In genomic region chr6:83247153-83247552, GRCm38 (mm10) we compare ENCODE assay signal across 22 mouse cellular contexts. TPM values are rescaled to one million over a fixed set of nuclear protein-coding genes. Genes with fewer than 3 reads are reported as not detected.
"Had no signal": no experiment of that assay in that cellular context is flagged by ENCODE, and none has a peak within 500 bp of the region (broad histone marks: within the 10 kb centered on the region; RNA-seq: fewer than 3 reads in every experiment).

No protein-coding gene starts in this region.

- H3K4me1 ChIP-seq: neural tube, embryonic 13.5 days; neural tube, embryonic 15.5 days; stomach, embryonic 15.5 days had no signal

- H3K27me3 ChIP-seq: neural tube, embryonic 13.5 days; neural tube, embryonic 15.5 days; stomach, embryonic 15.5 days had no signal

- H3K9ac ChIP-seq: lung, embryonic 14.5 days; midbrain, embryonic 12.5 days; neural tube, embryonic 13.5 days; neural tube, embryonic 15.5 days; stomach, embryonic 15.5 days had no signal

- ATAC-seq: midbrain, embryonic 16.5 days had no signal

- H3K4me3 ChIP-seq: midbrain, embryonic 10.5 days; midbrain, embryonic 12.5 days; myocyte; neural tube, embryonic 13.5 days; neural tube, embryonic 15.5 days; stomach, embryonic 15.5 days had no signal

- DNase-seq: lung, embryonic 14.5 days; lung, postnatal 10 days; lung, postnatal 4 days; midbrain, embryonic 14.5 days; retina, postnatal 1 day; right cerebral cortex, adult 18-20 months; right cerebral cortex, postnatal 25 days; right cerebral cortex, postnatal 4 days; spleen, adult 18-20 months; thymus, adult 2 months; thymus, postnatal 25 days; thymus, postnatal 4 days had no signal

- H3K36me3 ChIP-seq: midbrain, embryonic 10.5 days; midbrain, embryonic 12.5 days; neural tube, embryonic 13.5 days; neural tube, embryonic 15.5 days; stomach, embryonic 15.5 days had no signal

- H3K9me3 ChIP-seq: midbrain, embryonic 10.5 days; midbrain, embryonic 12.5 days; neural tube, embryonic 13.5 days; neural tube, embryonic 15.5 days; stomach, embryonic 15.5 days had no signal

- H3K27ac ChIP-seq: midbrain, embryonic 10.5 days; midbrain, embryonic 12.5 days; neural tube, embryonic 13.5 days; neural tube, embryonic 15.5 days; stomach, embryonic 15.5 days; stomach, postnatal 0 days had no signal

- H3K4me2 ChIP-seq: lung, embryonic 14.5 days; midbrain, embryonic 12.5 days; neural tube, embryonic 13.5 days; neural tube, embryonic 15.5 days; stomach, embryonic 15.5 days had no signal

RNA-seq across cellular contexts. Expression of gene Slc4a5, which starts 27.5 kb away (rescaled TPM):
- total RNA-seq: megakaryocyte-erythroid progenitor cell, adult 5-6 weeks had no signal
- polyA plus RNA-seq: urinary bladder, adult 2 months had no signal
